Mouse (Mus musculus): Measurements from ENCODE around the gene Cyp3a44. TPM values are rescaled to one million over a fixed set of nuclear protein-coding genes. Genes with fewer than 3 reads are reported as not detected.
"Not testable (repeated sequence)": the region's sequence is repeated elsewhere in the genome, so short reads cannot be mapped to it uniquely, and the experiment has no call there.

Gene Cyp3a44
- polyA plus RNA-seq (2012; rRNA removed), result not detected in 2 replicates

DNA sequence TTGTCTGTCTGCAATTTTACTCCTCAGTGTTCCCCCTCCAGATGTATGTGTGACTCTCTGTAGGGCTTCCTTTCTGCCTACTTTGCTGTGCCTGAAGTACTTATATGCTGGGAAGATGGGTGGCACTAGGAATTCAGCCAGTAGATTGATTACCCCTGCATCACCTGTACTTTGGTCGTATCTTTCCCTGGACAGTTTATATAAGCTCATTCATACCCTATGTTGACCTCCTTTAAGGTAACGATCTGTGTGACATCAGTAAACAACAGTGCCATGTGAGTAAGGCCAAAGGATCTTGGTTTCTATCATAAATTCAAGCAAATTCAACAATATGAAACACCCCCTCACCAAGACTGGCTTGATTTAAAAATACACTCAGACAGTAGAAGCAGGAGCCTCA lies at the start of gene Cyp3a44:
Cyp3a44 (minus strand) TSS at position 79 of the 400 bp plus-strand sequence.
- not testable (repeated sequence) for H3K4me3 ChIP-seq (ENCODE audit: low read depth, low read length); H3K36me3 ChIP-seq (ENCODE audit: control insufficient read depth, insufficient read depth, low read length); H3K27me3 ChIP-seq (ENCODE audit: control insufficient read depth, insufficient read depth, low read length); H3K27ac ChIP-seq (ENCODE audit: insufficient read depth, low read depth, low read length); H3K4me1 ChIP-seq (ENCODE audit: control insufficient read depth, insufficient read depth, insufficient read length, low read length)
- 23% methylated on average over 2 of the region's 2 CpGs for WGBS

GRCm38 (mm10) chr5:145800229-145800628 lies 5.4 kb downstream of the Cyp3a44 start:
- H3K27me3 ChIP-seq (ENCODE audit: control insufficient read depth, insufficient read depth, low read length); H3K27ac ChIP-seq (ENCODE audit: insufficient read depth, low read depth, low read length); H3K36me3 ChIP-seq (ENCODE audit: control insufficient read depth, insufficient read depth, low read length); H3K4me1 ChIP-seq (ENCODE audit: control insufficient read depth, insufficient read depth, insufficient read length, low read length); H3K4me3 ChIP-seq (ENCODE audit: low read depth, low read length): not testable (repeated sequence)

GRCm38 (mm10) chr5:145793232-145793631 lies 12.4 kb downstream of the Cyp3a44 start:
- not testable (repeated sequence) for H3K36me3 ChIP-seq (ENCODE audit: control insufficient read depth, insufficient read depth, low read length); H3K27me3 ChIP-seq (ENCODE audit: control insufficient read depth, insufficient read depth, low read length); H3K27ac ChIP-seq (ENCODE audit: insufficient read depth, low read depth, low read length); H3K4me3 ChIP-seq (ENCODE audit: low read depth, low read length); H3K4me1 ChIP-seq (ENCODE audit: control insufficient read depth, insufficient read depth, insufficient read length, low read length)

- not testable (repeated sequence) for H3K4me1 ChIP-seq (ENCODE audit: control insufficient read depth, insufficient read depth, insufficient read length, low read length); H3K4me3 ChIP-seq (ENCODE audit: low read depth, low read length); H3K36me3 ChIP-seq (ENCODE audit: control insufficient read depth, insufficient read depth, low read length); H3K27ac ChIP-seq (ENCODE audit: insufficient read depth, low read depth, low read length); H3K27me3 ChIP-seq (ENCODE audit: control insufficient read depth, insufficient read depth, low read length)
- 52% methylated on average over 3 of the region's 3 CpGs for WGBS
Observed at GRCm38 (mm10) chr5:145737512-145737911, 68.2 kb downstream of the Cyp3a44 start.

Other genes with a start within 250 kb of the Cyp3a44 start
- not detected in 2 replicates for gene Cyp3a41b, start 221.1 kb downstream of the Cyp3a44 start, polyA plus RNA-seq (2012; rRNA removed)
- gene Cyp3a41a, start 85.7 kb downstream of the Cyp3a44 start, polyA plus RNA-seq (2012; rRNA removed), result not detected in 2 replicates
- gene Cyp3a11, start 74.1 kb upstream of the Cyp3a44 start, polyA plus RNA-seq (2012; rRNA removed), result 15.8 and 16.6 TPM in 2 replicates
- 5.2 and 8.3 TPM in 2 replicates for gene Cyp3a25, start 203.7 kb upstream of the Cyp3a44 start, polyA plus RNA-seq (2012; rRNA removed)